Comparison of ENCODE assay signal across 8 mouse cellular contexts in the genomic region with DNA sequence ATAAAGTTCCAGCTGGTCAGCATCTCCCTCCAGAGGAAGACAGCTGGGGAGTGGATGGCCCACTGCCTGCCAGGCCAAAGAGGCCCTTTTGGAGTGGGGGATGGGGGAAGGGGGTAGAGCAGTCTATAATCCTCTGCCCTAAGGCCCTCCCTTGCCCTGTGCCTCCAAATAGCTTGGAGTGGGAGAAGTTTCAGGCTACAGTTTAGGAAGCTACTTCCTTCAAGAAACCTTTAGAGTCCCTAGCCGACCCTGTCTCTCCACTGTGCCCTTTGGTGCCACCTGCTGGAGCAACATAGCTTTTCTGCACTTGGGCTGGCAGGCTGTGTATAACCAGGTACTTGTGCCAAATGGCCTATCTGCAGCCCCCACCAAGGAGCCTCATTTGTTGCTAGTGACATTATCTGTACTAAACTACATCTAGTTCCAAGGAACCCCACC. TPM values are rescaled to one million over a fixed set of nuclear protein-coding genes. Genes with fewer than 3 reads are reported as not detected.
DNase-seq lines count a peak whose midpoint lies in the region; ATAC-seq lines count a peak whose summit lies in the region.

No protein-coding gene starts in this region.

- WGBS in embryonic facial prominence, embryonic 10.5 days, result 0% methylated on average over 1 of the region's 1 CpGs
- WGBS in kidney, embryonic 14.5 days, result 0% methylated on average over 1 of the region's 1 CpGs
- 0% methylated on average over 1 of the region's 1 CpGs for WGBS in neural tube, embryonic 15.5 days

- H3K4me3 ChIP-seq in embryonic facial prominence, embryonic 10.5 days, result no peak overlapping the region
- no peak overlapping the region for H3K4me3 ChIP-seq in kidney, embryonic 14.5 days (ENCODE audit: low read length)
- H3K4me3 ChIP-seq in neural tube, embryonic 15.5 days (replicated peaks), result no peak overlapping the region

- no peak overlapping the region for H3K4me2 ChIP-seq in kidney, embryonic 14.5 days (replicated peaks; ENCODE audit: low read depth, low read length)
- H3K4me2 ChIP-seq in neural tube, embryonic 15.5 days, result no peak overlapping the region

- H3K4me1 ChIP-seq in embryonic facial prominence, embryonic 10.5 days, result peaks cover 18% of the 10 kb centered on the region
- H3K4me1 ChIP-seq in kidney, embryonic 14.5 days (ENCODE audit: control insufficient read depth, insufficient read depth, low read length), result peaks cover 16% of the 10 kb centered on the region
- H3K4me1 ChIP-seq in neural tube, embryonic 15.5 days, result peaks cover 11% of the 10 kb centered on the region; the same call in 1 of the 2 replicates

- no peaks in the 10 kb centered on the region for H3K9me3 ChIP-seq in embryonic facial prominence, embryonic 10.5 days
- no peaks in the 10 kb centered on the region for H3K9me3 ChIP-seq in kidney, embryonic 14.5 days (ENCODE audit: control insufficient read depth, low read length)
- H3K9me3 ChIP-seq in neural tube, embryonic 15.5 days (replicated peaks), result no peaks in the 10 kb centered on the region

- peak; percentile 82 for ATAC-seq in kidney, embryonic 14.5 days (ENCODE audit: low FRiP score, low TSS enrichment)
- peak; percentile 39; the same call in 1 of the 2 replicates for ATAC-seq in neural tube, embryonic 15.5 days (ENCODE audit: low FRiP score)

- H3K27ac ChIP-seq in embryonic facial prominence, embryonic 10.5 days (replicated peaks), result peak overlapping the region; percentile 55; the same call in 1 of the 2 replicates
- H3K27ac ChIP-seq in kidney, embryonic 14.5 days (ENCODE audit: low read depth, low read length), result peak overlapping the region; percentile 71
- H3K27ac ChIP-seq in neural tube, embryonic 15.5 days (replicated peaks), result no peak overlapping the region

- H3K27me3 ChIP-seq in embryonic facial prominence, embryonic 10.5 days (replicated peaks; ENCODE audit: low read depth, poor library complexity, severe bottlenecking), result no peaks in the 10 kb centered on the region
- H3K27me3 ChIP-seq in kidney, embryonic 14.5 days (ENCODE audit: control insufficient read depth, insufficient read depth, low read length), result no peaks in the 10 kb centered on the region
- no peaks in the 10 kb centered on the region for H3K27me3 ChIP-seq in neural tube, embryonic 15.5 days (replicated peaks)

- peaks cover 47% of the 10 kb centered on the region for H3K36me3 ChIP-seq in embryonic facial prominence, embryonic 10.5 days (replicated peaks)
- H3K36me3 ChIP-seq in kidney, embryonic 14.5 days (ENCODE audit: control insufficient read depth, insufficient read depth, low read length), result peaks cover 27% of the 10 kb centered on the region
- H3K36me3 ChIP-seq in neural tube, embryonic 15.5 days, result peaks cover 52% of the 10 kb centered on the region

- peak; percentile 38 to 51 for DNase-seq in CD8-positive naive resting alpha-beta T cell, adult 2 months (ENCODE audit: low read depth in 2 of 2, low spot score in 2 of 2)
- peak; percentile 89 for DNase-seq in adipocyte (ENCODE audit: low spot score)
- DNase-seq in embryonic facial prominence, embryonic 10.5 days (ENCODE audit: low spot score), result peak; percentile 83
- peak; percentile 50 to 59 for DNase-seq in heart, adult 9 months (ENCODE audit: low spot score in 2 of 2)
- peak; percentile 78 to 85 for DNase-seq in lung, adult 18-20 months
- DNase-seq in thymus, postnatal 4 days, result peak; percentile 91

- H3K9ac ChIP-seq in kidney, embryonic 14.5 days (ENCODE audit: low read depth, low read length), result peak overlapping the region; percentile 20
- H3K9ac ChIP-seq in neural tube, embryonic 15.5 days (replicated peaks), result no peak overlapping the region

RNA-seq across cellular contexts. Expression of a gene that starts 15.4 kb away (rescaled TPM):
- polyA plus RNA-seq in embryonic facial prominence, embryonic 10.5 days (2016; fragmentation: Nextera tagmentation; extraction: Ambion mirVana), result 18.8 and 22.2 TPM in 2 replicates
- polyA plus RNA-seq in kidney, embryonic 14.5 days (2014; fragmentation: Nextera tagmentation; extraction: Ambion mirVana), result 32.9 and 40.2 TPM in 2 replicates
- polyA plus RNA-seq in neural tube, embryonic 15.5 days (2015; fragmentation: Nextera tagmentation; extraction: Ambion mirVana), result 1.0 and 1.1 TPM in 2 replicates

RNA-seq across cellular contexts. Expression of a gene that starts 31.9 kb away (rescaled TPM):
- polyA plus RNA-seq in embryonic facial prominence, embryonic 10.5 days (2016; fragmentation: Nextera tagmentation; extraction: Ambion mirVana), result 64.7 and 64.9 TPM in 2 replicates
- polyA plus RNA-seq in kidney, embryonic 14.5 days (2014; fragmentation: Nextera tagmentation; extraction: Ambion mirVana), result 73.9 and 90.1 TPM in 2 replicates
- 219 and 243 TPM in 2 replicates for polyA plus RNA-seq in neural tube, embryonic 15.5 days (2015; fragmentation: Nextera tagmentation; extraction: Ambion mirVana)

RNA-seq across cellular contexts. Expression of a gene that starts 37.2 kb away (rescaled TPM):
- polyA plus RNA-seq in embryonic facial prominence, embryonic 10.5 days (2016; fragmentation: Nextera tagmentation; extraction: Ambion mirVana), result 19.2 and 20.5 TPM in 2 replicates
- polyA plus RNA-seq in kidney, embryonic 14.5 days (2014; fragmentation: Nextera tagmentation; extraction: Ambion mirVana), result 27.4 and 37.3 TPM in 2 replicates
- 36.6 and 36.8 TPM in 2 replicates for polyA plus RNA-seq in neural tube, embryonic 15.5 days (2015; fragmentation: Nextera tagmentation; extraction: Ambion mirVana)
